26 mouse cellular contexts compared by ENCODE assay signal in the genomic region with DNA sequence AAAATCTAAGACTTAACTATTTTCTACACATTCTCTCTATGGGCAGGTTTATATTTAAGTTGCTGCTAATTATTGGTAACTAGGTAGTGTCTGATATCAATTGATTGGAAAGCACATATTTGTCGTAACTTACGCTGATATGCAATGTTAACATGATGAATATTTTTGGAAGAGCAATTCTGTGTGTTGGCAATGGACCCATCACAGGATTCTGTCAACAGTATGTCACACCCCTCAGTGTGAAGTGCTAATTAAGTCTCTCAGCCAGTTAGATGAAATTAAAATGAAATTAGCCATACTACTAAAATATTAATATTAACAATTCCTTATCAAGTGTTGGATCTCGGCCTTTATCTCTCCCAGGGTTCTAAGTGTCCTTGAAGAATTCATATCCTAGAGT.
"Had no signal": no experiment of that assay in that cellular context is flagged by ENCODE, and none has a peak within 500 bp of the region (broad histone marks: within the 10 kb centered on the region; RNA-seq: fewer than 3 reads in every experiment).

No protein-coding gene starts in this region.

- H3K36me3 ChIP-seq: heart, embryonic 13.5 days; heart, embryonic 15.5 days; hindbrain, embryonic 13.5 days; hindbrain, embryonic 15.5 days; kidney, embryonic 15.5 days; limb, embryonic 13.5 days; limb, embryonic 15.5 days; liver, embryonic 12.5 days had no signal

- H3K4me1 ChIP-seq: heart, embryonic 13.5 days; heart, embryonic 15.5 days; hindbrain, embryonic 13.5 days; hindbrain, embryonic 15.5 days; kidney, embryonic 15.5 days; limb, embryonic 15.5 days; liver, embryonic 12.5 days had no signal

- H3K4me3 ChIP-seq: heart, adult 2 months; heart, embryonic 13.5 days; heart, embryonic 15.5 days; hindbrain, embryonic 13.5 days; hindbrain, embryonic 15.5 days; kidney, embryonic 15.5 days; limb, embryonic 13.5 days; limb, embryonic 15.5 days; liver, embryonic 12.5 days had no signal

- ATAC-seq: hindbrain, postnatal 0 days; intestine, embryonic 16.5 days; liver, embryonic 12.5 days had no signal

- H3K27me3 ChIP-seq: heart, embryonic 13.5 days; heart, embryonic 15.5 days; hindbrain, embryonic 13.5 days; hindbrain, embryonic 15.5 days; kidney, embryonic 15.5 days; limb, embryonic 13.5 days; limb, embryonic 15.5 days; liver, embryonic 12.5 days had no signal

- H3K4me2 ChIP-seq: heart, embryonic 11.5 days; heart, embryonic 13.5 days; heart, embryonic 15.5 days; hindbrain, embryonic 13.5 days; hindbrain, embryonic 15.5 days; kidney, embryonic 15.5 days; limb, embryonic 13.5 days; limb, embryonic 15.5 days; liver, embryonic 12.5 days had no signal

- H3K9me3 ChIP-seq: heart, embryonic 13.5 days; heart, embryonic 15.5 days; hindbrain, embryonic 13.5 days; hindbrain, embryonic 15.5 days; kidney, embryonic 15.5 days; limb, embryonic 13.5 days; limb, embryonic 15.5 days had no signal

- H3K9ac ChIP-seq: heart, embryonic 13.5 days; heart, embryonic 15.5 days; hindbrain, embryonic 13.5 days; hindbrain, embryonic 15.5 days; kidney, embryonic 15.5 days; limb, embryonic 13.5 days; limb, embryonic 15.5 days; liver, embryonic 12.5 days; liver, embryonic 14.5 days had no signal

- DNase-seq: gastrocnemius, postnatal 14 days; gastrocnemius, postnatal 36 days; heart, adult 11 months; heart, adult 2 months; heart, postnatal 14 days; heart, postnatal 36 days; kidney, adult 11 months; kidney, adult 2 months; kidney, adult 9 months; kidney, postnatal 14 days; kidney, postnatal 36 days; layer of hippocampus, adult 9-11 months; layer of hippocampus, postnatal 36 days had no signal

- H3K27ac ChIP-seq: heart, adult 2 months; heart, embryonic 13.5 days; heart, embryonic 15.5 days; hindbrain, embryonic 13.5 days; hindbrain, embryonic 15.5 days; hindbrain, postnatal 0 days; kidney, embryonic 15.5 days; kidney, postnatal 0 days; limb, embryonic 13.5 days; limb, embryonic 15.5 days; liver, embryonic 12.5 days; liver, embryonic 14.5 days had no signal
